Mouse (Mus musculus) liver, postnatal 0 days (tissue): ENCODE measurements around the gene Tnfrsf21.

ENCODE experiments used
- CTCF ChIP-seq: sonication (generic); IDR thresholded peaks from 2 replicates; pipeline ENCODE4 v1.5.1; 2016; ENCODE audit warnings: antibody characterized with exemption, low read depth
- EP300 ChIP-seq: IDR thresholded peaks from 2 replicates; pipeline ENCODE4 v1.6.1; 2016; ENCODE audit warnings: antibody characterized with exemption, low read depth, mild to moderate bottlenecking

DNA sequence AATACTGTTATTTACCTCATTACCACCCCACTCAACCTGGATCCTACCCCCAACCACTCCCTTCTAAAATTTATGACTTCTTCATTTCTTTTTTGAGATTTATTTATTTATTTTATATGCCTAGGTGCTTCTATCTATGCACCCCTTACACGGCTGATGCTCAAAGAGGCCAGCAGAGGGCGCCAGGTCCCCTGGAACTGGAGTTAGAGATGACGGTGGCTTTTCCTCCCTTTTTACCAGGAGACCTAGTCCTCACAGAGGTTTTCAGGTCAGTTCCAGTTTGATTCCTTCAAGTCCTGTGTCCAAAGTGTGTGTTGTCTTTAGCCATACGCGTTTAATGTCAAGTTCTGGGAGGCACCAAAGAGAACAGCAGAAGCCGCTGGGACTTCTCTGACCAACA is 3.6 kb upstream of the Tnfrsf21 start:
- peak; percentile 89 for TF ChIP-seq CTCF
- no peak for TF ChIP-seq EP300
